Mouse (Mus musculus) limb, embryonic 15.5 days (tissue): ENCODE results near the gene Atp6v0a4. TPM values are rescaled to one million over a fixed set of nuclear protein-coding genes. Genes with fewer than 3 reads are reported as not detected.

ENCODE experiments used
- ATAC-seq: fragments of 200-750 bp; cut with Nextera tagmentation; 2 replicates; pipeline ENCODE4 v1.8.0; 2017; ENCODE audit warnings: low read depth, moderate TSS enrichment; ENCODE audit not compliant: insufficient number of reproducible peaks, low FRiP score, low TSS enrichment
- H3K27ac ChIP-seq: fragments of 300-500 bp; sonication (generic); 2 replicates; pipeline ENCODE4 v1.5.1; 2015; ENCODE audit warnings: moderate library complexity, mild to moderate bottlenecking, inconsistent platforms
- H3K27me3 ChIP-seq: fragments of 300-500 bp; sonication (generic); 2 replicates; pipeline ENCODE4 v1.6.1; 2015; ENCODE audit warnings: inconsistent platforms
- H3K36me3 ChIP-seq: fragments of 300-500 bp; sonication (generic); 2 replicates; pipeline ENCODE4 v1.6.1; 2015; ENCODE audit warnings: inconsistent platforms
- H3K4me1 ChIP-seq: fragments of 300-500 bp; sonication (generic); 2 replicates; pipeline ENCODE4 v1.6.1; 2015; ENCODE audit warnings: inconsistent platforms
- H3K4me2 ChIP-seq: fragments of 300-500 bp; sonication (generic); 2 replicates; pipeline ENCODE4 v1.6.1; 2015; ENCODE audit warnings: mild to moderate bottlenecking, inconsistent platforms
- H3K4me3 ChIP-seq: fragments of 300-500 bp; sonication (generic); 2 replicates; pipeline ENCODE4 v1.5.1; 2015; ENCODE audit warnings: mild to moderate bottlenecking, inconsistent platforms
- H3K9ac ChIP-seq: fragments of 300-500 bp; sonication (generic); 2 replicates; pipeline ENCODE4 v1.6.1; 2015; ENCODE audit warnings: inconsistent platforms
- H3K9me3 ChIP-seq: fragments of 300-500 bp; sonication (generic); 2 replicates; pipeline ENCODE4 v1.6.1; 2016; ENCODE audit warnings: inconsistent platforms
- WGBS: fragments of 180-500 bp; shearing (Covaris S2); methylation state at CpG from one replicate; pipeline ENCODE4 v1.1.7; 2015; 5-methylcytosine and 5-hydroxymethylcytosine counted together
- polyA plus RNA-seq: library from polyadenylated mRNA; unstranded; fragments of >200 nt; fragmentation: Nextera tagmentation; extraction: Ambion mirVana; gene quantifications from 2 replicates; pipeline ENCODE4 v1.2.1, GENCODE M21; 2015

Gene Atp6v0a4
- polyA plus RNA-seq, 1 experiment from 2014 or later = 6.0 TPM

- H3K4me1 ChIP-seq = peaks cover 48% of the 10 kb centered on the region
- ATAC-seq = no peak
- 79% methylated on average over 5 of the region's 5 CpGs for WGBS
- no peak overlapping the region for H3K27ac ChIP-seq
- no peaks in the 10 kb centered on the region for H3K9me3 ChIP-seq
- no peaks in the 10 kb centered on the region for H3K27me3 ChIP-seq
- no peak overlapping the region for H3K4me2 ChIP-seq
- no peak overlapping the region for H3K4me3 ChIP-seq
- no peak overlapping the region for H3K9ac ChIP-seq
- H3K36me3 ChIP-seq = peaks cover 31% of the 10 kb centered on the region
These were observed 22.9 kb upstream of the Atp6v0a4 start for GRCm38 (mm10) chr6:38147301-38147700.

GRCm38 (mm10) chr6:38145463-38146065, 21.2 kb upstream of the Atp6v0a4 start:
- Histone ChIP-seq H3K27ac (peak overlapping the region; percentile 92), H3K4me3 (no peak overlapping the region), H3K4me2 (no peak overlapping the region), H3K4me1 (peaks cover 44% of the 10 kb centered on the region), H3K27me3 (no peaks in the 10 kb centered on the region), H3K9ac (no peak overlapping the region), H3K9me3 (no peaks in the 10 kb centered on the region), H3K36me3 (peaks cover 37% of the 10 kb centered on the region)
- 63% methylated on average over 8 of the region's 8 CpGs for WGBS
- ATAC-seq = no peak

- Histone ChIP-seq H3K36me3 (peaks cover 34% of the 10 kb centered on the region), H3K27ac (peak overlapping the region; percentile 92)
These were observed 20.0 kb upstream of the Atp6v0a4 start for GRCm38 (mm10) chr6:38144161-38144998.

GRCm38 (mm10) chr6:38140402-38140801, 16.0 kb upstream of the Atp6v0a4 start:
- Histone ChIP-seq H3K27ac (no peak overlapping the region), H3K9ac (no peak overlapping the region), H3K9me3 (no peaks in the 10 kb centered on the region), H3K4me3 (no peak overlapping the region), H3K36me3 (peaks cover 29% of the 10 kb centered on the region), H3K4me2 (no peak overlapping the region), H3K27me3 (no peaks in the 10 kb centered on the region), H3K4me1 (peaks cover 26% of the 10 kb centered on the region)
- WGBS = 90% methylated on average over 9 of the region's 9 CpGs
- ATAC-seq = no peak

More at GRCm38 (mm10) chr6:38144161-38144998, 20.0 kb upstream of the Atp6v0a4 start:
- H3K27me3 ChIP-seq = no peaks in the 10 kb centered on the region
- no peaks in the 10 kb centered on the region for H3K9me3 ChIP-seq
- H3K4me3 ChIP-seq = no peak overlapping the region
- H3K4me2 ChIP-seq = no peak overlapping the region
- ATAC-seq = peak; percentile 80
- peaks cover 39% of the 10 kb centered on the region for H3K4me1 ChIP-seq
- WGBS = 18% methylated on average over 9 of the region's 9 CpGs
- no peak overlapping the region for H3K9ac ChIP-seq

- no peak overlapping the region for H3K4me3 ChIP-seq
- H3K27me3 ChIP-seq = no peaks in the 10 kb centered on the region
- H3K4me2 ChIP-seq = no peak overlapping the region
- peaks cover 17% of the 10 kb centered on the region for H3K4me1 ChIP-seq
- peaks cover 37% of the 10 kb centered on the region for H3K36me3 ChIP-seq
- no peak overlapping the region for H3K9ac ChIP-seq
- WGBS = 84% methylated on average over 3 of the region's 3 CpGs
- no peaks in the 10 kb centered on the region for H3K9me3 ChIP-seq
- ATAC-seq = no peak
- no peak overlapping the region for H3K27ac ChIP-seq
These were observed 14.7 kb upstream of the Atp6v0a4 start for GRCm38 (mm10) chr6:38139086-38139485.

GRCm38 (mm10) chr6:38134806-38135559, 10.6 kb upstream of the Atp6v0a4 start:
- no peak overlapping the region for H3K4me3 ChIP-seq
- H3K27ac ChIP-seq = no peak overlapping the region
- 76% methylated on average over 8 of the region's 8 CpGs for WGBS
- H3K36me3 ChIP-seq = peaks cover 34% of the 10 kb centered on the region
- no peak overlapping the region for H3K9ac ChIP-seq
- H3K27me3 ChIP-seq = no peaks in the 10 kb centered on the region
- no peak overlapping the region for H3K4me2 ChIP-seq
- ATAC-seq = no peak
- peaks cover 11% of the 10 kb centered on the region for H3K4me1 ChIP-seq
- H3K9me3 ChIP-seq = no peaks in the 10 kb centered on the region

- no peak overlapping the region for H3K4me3 ChIP-seq
- no peaks in the 10 kb centered on the region for H3K9me3 ChIP-seq
- H3K27me3 ChIP-seq = no peaks in the 10 kb centered on the region
- peaks cover 11% of the 10 kb centered on the region for H3K4me1 ChIP-seq
- H3K27ac ChIP-seq = peak overlapping the region; percentile 57
- 55% methylated on average over 4 of the region's 4 CpGs for WGBS
- H3K9ac ChIP-seq = no peak overlapping the region
- no peak overlapping the region for H3K4me2 ChIP-seq
- peaks cover 46% of the 10 kb centered on the region for H3K36me3 ChIP-seq
- no peak for ATAC-seq
These were observed 7.4 kb upstream of the Atp6v0a4 start for GRCm38 (mm10) chr6:38131801-38132231.

- Histone ChIP-seq H3K27ac (no peak overlapping the region), H3K4me3 (no peak overlapping the region), H3K4me1 (peaks cover 10% of the 10 kb centered on the region), H3K4me2 (no peak overlapping the region), H3K9me3 (no peaks in the 10 kb centered on the region), H3K36me3 (peaks cover 37% of the 10 kb centered on the region), H3K9ac (no peak overlapping the region), H3K27me3 (no peaks in the 10 kb centered on the region)
- no peak for ATAC-seq
- WGBS = 95% methylated on average over 5 of the region's 5 CpGs
These were observed 5.5 kb upstream of the Atp6v0a4 start for GRCm38 (mm10) chr6:38129883-38130282.

GRCm38 (mm10) chr6:38128115-38128514, 3.7 kb upstream of the Atp6v0a4 start:
- Histone ChIP-seq H3K9ac (no peak overlapping the region), H3K27ac (no peak overlapping the region), H3K4me3 (no peak overlapping the region), H3K4me2 (no peak overlapping the region), H3K4me1 (peaks cover 20% of the 10 kb centered on the region), H3K27me3 (no peaks in the 10 kb centered on the region), H3K36me3 (peaks cover 33% of the 10 kb centered on the region), H3K9me3 (no peaks in the 10 kb centered on the region)
- 89% methylated on average over 14 of the region's 14 CpGs for WGBS
- no peak for ATAC-seq

- no peak for ATAC-seq
- Histone ChIP-seq H3K27me3 (no peaks in the 10 kb centered on the region), H3K4me2 (no peak overlapping the region), H3K9ac (no peak overlapping the region), H3K4me1 (peaks cover 16% of the 10 kb centered on the region; the same call in 1 of the 2 replicates), H3K36me3 (peaks cover 29% of the 10 kb centered on the region), H3K27ac (no peak overlapping the region), H3K4me3 (no peak overlapping the region), H3K9me3 (no peaks in the 10 kb centered on the region)
- WGBS = 94% methylated on average over 3 of the region's 3 CpGs
These were observed 1.1 kb upstream of the Atp6v0a4 start for GRCm38 (mm10) chr6:38125462-38125861.

GRCm38 (mm10) chr6:38124882-38125281, 496 bp upstream of the Atp6v0a4 start:
- no peak overlapping the region for H3K4me3 ChIP-seq
- H3K9me3 ChIP-seq = no peaks in the 10 kb centered on the region
- ATAC-seq = no peak
- H3K4me2 ChIP-seq = no peak overlapping the region
- H3K9ac ChIP-seq = no peak overlapping the region
- H3K27me3 ChIP-seq = no peaks in the 10 kb centered on the region
- no peak overlapping the region for H3K27ac ChIP-seq
- H3K36me3 ChIP-seq = peaks cover 25% of the 10 kb centered on the region
- 88% methylated on average over 5 of the region's 5 CpGs for whole genome bisulfite sequencing
- H3K4me1 ChIP-seq = peaks cover 16% of the 10 kb centered on the region; the same call in 1 of the 2 replicates
